In the genomic region with DNA sequence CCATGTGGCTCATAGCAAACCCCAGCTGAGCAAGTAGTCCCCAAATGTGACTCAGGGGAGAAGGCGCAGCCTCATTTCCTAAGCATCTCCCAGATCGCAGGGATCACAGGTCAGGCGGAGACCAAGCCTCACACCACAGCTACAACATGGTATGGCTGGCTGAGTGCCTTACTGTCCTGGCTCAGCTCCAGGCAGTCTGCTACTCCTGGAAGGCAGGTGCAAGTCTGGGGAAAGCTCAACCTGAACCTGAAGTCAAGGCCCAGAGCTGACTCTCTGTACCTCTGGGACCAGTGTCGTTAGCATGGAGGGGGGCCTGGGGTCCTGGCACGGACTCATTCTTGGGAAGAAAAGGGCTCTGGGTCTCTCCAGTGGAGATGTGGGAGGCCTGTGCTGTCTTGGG, we compare ENCODE assay signal across 12 mouse cellular contexts.
A peak's percentile ranks its signal among the peaks of the same experiment; 100 is the strongest.
DNase-seq lines count a peak whose midpoint lies in the region; ATAC-seq and TF ChIP-seq lines count a peak whose summit lies in the region.
"Had no signal": no experiment of that assay in that cellular context is flagged by ENCODE, and none has a peak within 500 bp of the region (broad histone marks: within the 10 kb centered on the region; RNA-seq: fewer than 3 reads in every experiment).

No protein-coding gene starts in this region.

- no peaks in the 10 kb centered on the region for H3K27me3 ChIP-seq in hindbrain, postnatal 0 days (ENCODE audit: insufficient read depth, low read length)
- H3K27me3 ChIP-seq in hindbrain, embryonic 11.5 days (ENCODE audit: control insufficient read depth, insufficient read depth, low read length): 0 out of 2 replicates have a peak, but pooled peaks cover 2% of the 10 kb centered on the region
- H3K27me3 ChIP-seq in midbrain, embryonic 10.5 days (ENCODE audit: low read depth, poor library complexity, severe bottlenecking): peaks cover 63% of the 10 kb centered on the region
- peaks cover 21% of the 10 kb centered on the region for H3K27me3 ChIP-seq in midbrain, embryonic 13.5 days

- no peaks in the 10 kb centered on the region for H3K9me3 ChIP-seq in hindbrain, postnatal 0 days (ENCODE audit: low read length)
- no peaks in the 10 kb centered on the region for H3K9me3 ChIP-seq in hindbrain, embryonic 11.5 days (ENCODE audit: control insufficient read depth, low read length)
- H3K9me3 ChIP-seq in midbrain, embryonic 10.5 days (replicated peaks): no peaks in the 10 kb centered on the region
- H3K9me3 ChIP-seq in midbrain, embryonic 13.5 days: no peaks in the 10 kb centered on the region
- H3K9me3 ChIP-seq: hindbrain, embryonic 13.5 days; limb, embryonic 15.5 days had no signal

- no peak overlapping the region for H3K4me3 ChIP-seq in hindbrain, postnatal 0 days (ENCODE audit: low read length)
- H3K4me3 ChIP-seq in hindbrain, embryonic 11.5 days (ENCODE audit: low read depth, low read length): no peak overlapping the region
- H3K4me3 ChIP-seq in midbrain, embryonic 10.5 days: no peak overlapping the region
- no peak overlapping the region for H3K4me3 ChIP-seq in midbrain, embryonic 13.5 days (replicated peaks)
- H3K4me3 ChIP-seq: hindbrain, embryonic 13.5 days; limb, embryonic 15.5 days had no signal

- no peaks in the 10 kb centered on the region for H3K36me3 ChIP-seq in hindbrain, postnatal 0 days (ENCODE audit: insufficient read depth, low read length)
- no peaks in the 10 kb centered on the region for H3K36me3 ChIP-seq in hindbrain, embryonic 11.5 days (ENCODE audit: control insufficient read depth, insufficient read depth, low read length)
- no peaks in the 10 kb centered on the region for H3K36me3 ChIP-seq in midbrain, embryonic 10.5 days
- no peaks in the 10 kb centered on the region for H3K36me3 ChIP-seq in midbrain, embryonic 13.5 days
- H3K36me3 ChIP-seq: hindbrain, embryonic 13.5 days; limb, embryonic 15.5 days had no signal

- H3K4me2 ChIP-seq in hindbrain, postnatal 0 days (ENCODE audit: low read depth, low read length): no peak overlapping the region
- H3K4me2 ChIP-seq in hindbrain, embryonic 11.5 days (replicated peaks; ENCODE audit: low read depth, low read length): no peak overlapping the region
- no peak overlapping the region for H3K4me2 ChIP-seq in midbrain, embryonic 13.5 days (replicated peaks)
- H3K4me2 ChIP-seq: hindbrain, embryonic 13.5 days; limb, embryonic 15.5 days had no signal

- H3K27ac ChIP-seq in hindbrain, postnatal 0 days: no peak overlapping the region
- H3K27ac ChIP-seq in hindbrain, embryonic 11.5 days (ENCODE audit: low read depth, low read length): no peak overlapping the region
- peak overlapping the region; percentile 43 for H3K27ac ChIP-seq in midbrain, embryonic 10.5 days (replicated peaks)
- H3K27ac ChIP-seq in midbrain, embryonic 13.5 days: no peak overlapping the region
- H3K27ac ChIP-seq: hindbrain, embryonic 13.5 days; kidney, postnatal 0 days; limb, embryonic 15.5 days had no signal

- H3K4me1 ChIP-seq in hindbrain, postnatal 0 days (ENCODE audit: insufficient read depth, low read length): no peaks in the 10 kb centered on the region; the same call in none of the 2 replicates
- H3K4me1 ChIP-seq in hindbrain, embryonic 11.5 days (replicated peaks; ENCODE audit: control insufficient read depth, insufficient read depth, low read length): peaks cover 2% of the 10 kb centered on the region; the same call in 1 of the 2 replicates
- peaks cover 35% of the 10 kb centered on the region for H3K4me1 ChIP-seq in midbrain, embryonic 10.5 days
- H3K4me1 ChIP-seq in midbrain, embryonic 13.5 days (replicated peaks): peaks cover 35% of the 10 kb centered on the region

- no peak overlapping the region for H3K9ac ChIP-seq in hindbrain, postnatal 0 days (replicated peaks; ENCODE audit: low read length)
- no peak overlapping the region for H3K9ac ChIP-seq in hindbrain, embryonic 11.5 days (ENCODE audit: low read depth, low read length)
- H3K9ac ChIP-seq in midbrain, embryonic 13.5 days (replicated peaks): no peak overlapping the region
- H3K9ac ChIP-seq: hindbrain, embryonic 13.5 days; limb, embryonic 15.5 days had no signal

- WGBS in hindbrain, postnatal 0 days: 70% methylated on average over 5 of the region's 5 CpGs
- 93% methylated on average over 5 of the region's 5 CpGs for WGBS in hindbrain, embryonic 11.5 days
- WGBS in midbrain, embryonic 10.5 days: 89% methylated on average over 5 of the region's 5 CpGs
- WGBS in midbrain, embryonic 13.5 days: 79% methylated on average over 5 of the region's 5 CpGs

- no peak for ATAC-seq in hindbrain, postnatal 0 days
- ATAC-seq in hindbrain, embryonic 11.5 days (ENCODE audit: low FRiP score): no peak
- ATAC-seq in midbrain, embryonic 13.5 days: no peak

- DNase-seq in hindbrain, postnatal 0 days (ENCODE audit: low spot score): peak; percentile 29
- DNase-seq in hindbrain, embryonic 11.5 days (ENCODE audit: low spot score): no peak
- DNase-seq in midbrain, embryonic 10.5 days (ENCODE audit: low spot score): no peak
- peak; percentile 44 for DNase-seq in cerebellum, adult 9-11 months
- DNase-seq in right cerebral cortex, postnatal 10 days (ENCODE audit: low spot score in 2 of 2): no peak
- DNase-seq in lung, postnatal 25 days (ENCODE audit: low spot score): no peak
- DNase-seq: gastrocnemius, postnatal 25 days; lung, postnatal 14 days had no signal

- TF ChIP-seq CTCF in hindbrain, postnatal 0 days (IDR thresholded peaks at IDR 0.05; ENCODE audit: low read depth): no peak

Comparison
In these comparisons a context has a peak if more than half of its experiments do, and no peak if none do; other contexts are left out.
1. DNase-seq: peak in hindbrain, postnatal 0 days (single experiment) and cerebellum, adult 9-11 months (single experiment); none in hindbrain, embryonic 11.5 days (single experiment), midbrain, embryonic 10.5 days (single experiment), right cerebral cortex, postnatal 10 days (0 of 2) and lung, postnatal 25 days (single experiment).